Mouse (Mus musculus): ENCODE data around the gene Dhrs7c. TPM values are rescaled to one million over a fixed set of nuclear protein-coding genes. Genes with fewer than 3 reads are reported as not detected.

Gene Dhrs7c
- polyA plus RNA-seq, 1 experiment: not detected

GRCm38 (mm10) chr11:67835408-67836078 is 37.6 kb downstream of the Dhrs7c start:
- no peak overlapping the region for H3K4me3 ChIP-seq (ENCODE audit: insufficient read depth, low read length)
- H3K27ac ChIP-seq (ENCODE audit: insufficient read depth, low read length): no peak overlapping the region
- TF ChIP-seq CTCF (IDR thresholded peaks at IDR 0.05; ENCODE audit: borderline replicate concordance, insufficient read depth, low read length) (no peak), POLR2A (IDR thresholded peaks at IDR 0.05; ENCODE audit: low read depth, low read length) (no peak)
- H3K4me1 ChIP-seq (ENCODE audit: control insufficient read depth, insufficient read depth, low read length): no peaks in the 10 kb centered on the region

GRCm38 (mm10) chr11:67839810-67840209 is 41.8 kb downstream of the Dhrs7c start:
- no peak overlapping the region for H3K4me3 ChIP-seq (ENCODE audit: insufficient read depth, low read length)
- H3K27ac ChIP-seq (ENCODE audit: insufficient read depth, low read length): no peak overlapping the region
- TF ChIP-seq POLR2A (IDR thresholded peaks at IDR 0.05; ENCODE audit: low read depth, low read length) (no peak), CTCF (IDR thresholded peaks at IDR 0.05; ENCODE audit: borderline replicate concordance, insufficient read depth, low read length) (no peak)

GRCm38 (mm10) chr11:67845193-67845592 is 47.2 kb downstream of the Dhrs7c start:
- TF ChIP-seq CTCF (IDR thresholded peaks at IDR 0.05; ENCODE audit: borderline replicate concordance, insufficient read depth, low read length) (no peak), POLR2A (IDR thresholded peaks at IDR 0.05; ENCODE audit: low read depth, low read length) (no peak)
- Histone ChIP-seq H3K4me1 (ENCODE audit: control insufficient read depth, insufficient read depth, low read length) (no peaks in the 10 kb centered on the region), H3K27ac (ENCODE audit: insufficient read depth, low read length) (no peak overlapping the region), H3K4me3 (ENCODE audit: insufficient read depth, low read length) (no peak overlapping the region)

More at GRCm38 (mm10) chr11:67839810-67840209, 41.8 kb downstream of the Dhrs7c start:
- no peaks in the 10 kb centered on the region for H3K4me1 ChIP-seq (ENCODE audit: control insufficient read depth, insufficient read depth, low read length)

GRCm38 (mm10) chr11:67851770-67852169 is 53.8 kb downstream of the Dhrs7c start:
- Histone ChIP-seq H3K4me3 (ENCODE audit: insufficient read depth, low read length) (no peak overlapping the region), H3K27ac (ENCODE audit: insufficient read depth, low read length) (no peak overlapping the region), H3K4me1 (ENCODE audit: control insufficient read depth, insufficient read depth, low read length) (no peaks in the 10 kb centered on the region; the same call in 1 of the 2 replicates)
- TF ChIP-seq POLR2A (IDR thresholded peaks at IDR 0.05; ENCODE audit: low read depth, low read length) (no peak), CTCF (IDR thresholded peaks at IDR 0.05; ENCODE audit: borderline replicate concordance, insufficient read depth, low read length) (no peak)

- no peak for TF ChIP-seq CTCF (IDR thresholded peaks at IDR 0.05; ENCODE audit: borderline replicate concordance, insufficient read depth, low read length)
- no peak for TF ChIP-seq POLR2A (IDR thresholded peaks at IDR 0.05; ENCODE audit: low read depth, low read length)
- Histone ChIP-seq H3K4me3 (ENCODE audit: insufficient read depth, low read length) (no peak overlapping the region), H3K4me1 (ENCODE audit: control insufficient read depth, insufficient read depth, low read length) (no peaks in the 10 kb centered on the region; the same call in 1 of the 2 replicates), H3K27ac (ENCODE audit: insufficient read depth, low read length) (no peak overlapping the region)
These were observed 56.0 kb downstream of the Dhrs7c start for GRCm38 (mm10) chr11:67853996-67854395.

GRCm38 (mm10) chr11:67855035-67855434 is 57.0 kb downstream of the Dhrs7c start:
- H3K27ac ChIP-seq (ENCODE audit: insufficient read depth, low read length): no peak overlapping the region
- TF ChIP-seq POLR2A (IDR thresholded peaks at IDR 0.05; ENCODE audit: low read depth, low read length): no peak
- no peak for TF ChIP-seq CTCF (IDR thresholded peaks at IDR 0.05; ENCODE audit: borderline replicate concordance, insufficient read depth, low read length)

GRCm38 (mm10) chr11:67858518-67858917 is 60.5 kb downstream of the Dhrs7c start:
- Histone ChIP-seq H3K4me1 (ENCODE audit: control insufficient read depth, insufficient read depth, low read length) (peaks cover 7% of the 10 kb centered on the region), H3K27ac (ENCODE audit: insufficient read depth, low read length) (no peak overlapping the region), H3K4me3 (ENCODE audit: insufficient read depth, low read length) (no peak overlapping the region)
- TF ChIP-seq CTCF (IDR thresholded peaks at IDR 0.05; ENCODE audit: borderline replicate concordance, insufficient read depth, low read length) (no peak), POLR2A (IDR thresholded peaks at IDR 0.05; ENCODE audit: low read depth, low read length) (no peak)

More at GRCm38 (mm10) chr11:67855035-67855434, 57.0 kb downstream of the Dhrs7c start:
- H3K4me3 ChIP-seq (ENCODE audit: insufficient read depth, low read length): no peak overlapping the region
- no peaks in the 10 kb centered on the region; the same call in 1 of the 2 replicates for H3K4me1 ChIP-seq (ENCODE audit: control insufficient read depth, insufficient read depth, low read length)

GRCm38 (mm10) chr11:67860743-67861398 is 62.9 kb downstream of the Dhrs7c start:
- TF ChIP-seq CTCF (IDR thresholded peaks at IDR 0.05; ENCODE audit: borderline replicate concordance, insufficient read depth, low read length) (no peak), POLR2A (IDR thresholded peaks at IDR 0.05; ENCODE audit: low read depth, low read length) (no peak)
- Histone ChIP-seq H3K4me3 (ENCODE audit: insufficient read depth, low read length) (no peak overlapping the region), H3K27ac (ENCODE audit: insufficient read depth, low read length) (no peak overlapping the region), H3K4me1 (ENCODE audit: control insufficient read depth, insufficient read depth, low read length) (peaks cover 7% of the 10 kb centered on the region)

GRCm38 (mm10) chr11:67861399-67861838 is 63.4 kb downstream of the Dhrs7c start:
- Histone ChIP-seq H3K27ac (ENCODE audit: insufficient read depth, low read length) (no peak overlapping the region), H3K4me3 (ENCODE audit: insufficient read depth, low read length) (no peak overlapping the region), H3K4me1 (ENCODE audit: control insufficient read depth, insufficient read depth, low read length) (peaks cover 7% of the 10 kb centered on the region)
- no peak for TF ChIP-seq POLR2A (IDR thresholded peaks at IDR 0.05; ENCODE audit: low read depth, low read length)
- TF ChIP-seq CTCF (IDR thresholded peaks at IDR 0.05; ENCODE audit: borderline replicate concordance, insufficient read depth, low read length): no peak

GRCm38 (mm10) chr11:67865100-67865499 is 67.1 kb downstream of the Dhrs7c start:
- Histone ChIP-seq H3K4me3 (ENCODE audit: insufficient read depth, low read length) (no peak overlapping the region), H3K4me1 (ENCODE audit: control insufficient read depth, insufficient read depth, low read length) (peaks cover 7% of the 10 kb centered on the region), H3K27ac (ENCODE audit: insufficient read depth, low read length) (no peak overlapping the region)
- TF ChIP-seq CTCF (IDR thresholded peaks at IDR 0.05; ENCODE audit: borderline replicate concordance, insufficient read depth, low read length) (no peak), POLR2A (IDR thresholded peaks at IDR 0.05; ENCODE audit: low read depth, low read length) (no peak)

Other genes starting within 250 kb of the Dhrs7c start
- gene Rcvrn, start 102.9 kb upstream of the Dhrs7c start, polyA plus RNA-seq (2011; ENCODE audit: insufficient read length, low read depth, missing spikeins): not detected in 2 replicates
- not detected in 2 replicates for gene Glp2r, start 27.0 kb upstream of the Dhrs7c start, polyA plus RNA-seq (2011; ENCODE audit: insufficient read length, low read depth, missing spikeins)
- not detected in 2 replicates for gene Gsg1l2, start 23.6 kb upstream of the Dhrs7c start, polyA plus RNA-seq (2011; ENCODE audit: insufficient read length, low read depth, missing spikeins)
- not detected in 2 replicates for gene Usp43, start 124.0 kb downstream of the Dhrs7c start, polyA plus RNA-seq (2011; ENCODE audit: insufficient read length, low read depth, missing spikeins)
- not detected in 2 replicates for gene Cfap52, start 167.5 kb downstream of the Dhrs7c start, polyA plus RNA-seq (2011; ENCODE audit: insufficient read length, low read depth, missing spikeins)
- gene Stx8, start 168.0 kb downstream of the Dhrs7c start, polyA plus RNA-seq (2011; ENCODE audit: insufficient read length, low read depth, missing spikeins): 43.9 and 51.4 TPM in 2 replicates

Data from embryonic fibroblast, embryonic 13.5 days (primary cell).